Mouse (Mus musculus): Measurements from ENCODE around the gene Mfsd2b. TPM values are rescaled to one million over a fixed set of nuclear protein-coding genes. Genes with fewer than 3 reads are reported as not detected.

Mfsd2b gene
- polyA plus RNA-seq, 1 experiment from 2014 or later, result 4.6 TPM

- Histone ChIP-seq H3K4me2 (replicated peaks; ENCODE audit: low read depth, low read length) (no peak overlapping the region), H3K9me3 (ENCODE audit: control insufficient read depth, low read length) (no peaks in the 10 kb centered on the region), H3K36me3 (ENCODE audit: control insufficient read depth, insufficient read depth, low read length) (no peaks in the 10 kb centered on the region), H3K9ac (ENCODE audit: low read depth, low read length) (no peak overlapping the region), H3K4me1 (replicated peaks; ENCODE audit: control insufficient read depth, insufficient read depth, low read length) (no peaks in the 10 kb centered on the region), H3K4me3 (ENCODE audit: low read depth, low read length) (no peak overlapping the region), H3K27ac (ENCODE audit: low read depth, low read length) (no peak overlapping the region), H3K27me3 (ENCODE audit: control insufficient read depth, insufficient read depth, low read length) (no peaks in the 10 kb centered on the region)
- ATAC-seq (ENCODE audit: low FRiP score) (no peak), DNase-seq (ENCODE audit: low spot score) (no peak)
- WGBS, result 85% methylated on average over 2 of the region's 2 CpGs
Measured at GRCm38 (mm10) chr12:4882086-4882485, 7.9 kb upstream of the Mfsd2b start.

DNA sequence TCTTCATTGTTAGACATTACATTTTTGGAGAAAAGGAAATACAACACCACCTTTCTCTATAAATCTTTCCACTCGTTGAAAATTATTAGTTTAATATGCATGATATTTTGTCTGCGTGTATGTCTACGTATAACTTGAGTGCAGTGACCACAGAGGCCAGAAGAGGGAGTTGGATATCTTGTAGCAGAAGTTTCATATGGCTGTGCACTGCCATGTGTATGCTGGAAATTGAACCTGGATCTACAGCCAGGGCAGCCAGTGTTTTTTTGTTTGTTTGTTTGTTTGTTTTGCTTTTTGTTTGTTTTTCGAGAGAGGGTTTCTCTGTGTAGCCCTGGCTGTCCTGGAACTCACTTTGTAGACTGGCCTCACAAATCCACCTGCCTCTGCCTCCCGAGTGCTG lies 4.9 kb upstream of the Mfsd2b start:
- H3K27ac ChIP-seq (ENCODE audit: low read depth, low read length), result no peak overlapping the region
- H3K27me3 ChIP-seq (ENCODE audit: control insufficient read depth, insufficient read depth, low read length), result no peaks in the 10 kb centered on the region
- WGBS, result 94% methylated on average over 5 of the region's 5 CpGs
- no peak overlapping the region for H3K4me3 ChIP-seq (ENCODE audit: low read depth, low read length)
- H3K4me2 ChIP-seq (replicated peaks; ENCODE audit: low read depth, low read length), result no peak overlapping the region
- ATAC-seq (ENCODE audit: low FRiP score), result no peak
- H3K36me3 ChIP-seq (ENCODE audit: control insufficient read depth, insufficient read depth, low read length), result no peaks in the 10 kb centered on the region
- DNase-seq (ENCODE audit: low spot score), result no peak
- H3K9ac ChIP-seq (ENCODE audit: low read depth, low read length), result no peak overlapping the region
- H3K4me1 ChIP-seq (replicated peaks; ENCODE audit: control insufficient read depth, insufficient read depth, low read length), result 0 out of 2 replicates have a peak, but pooled peaks cover 4% of the 10 kb centered on the region
- H3K9me3 ChIP-seq (ENCODE audit: control insufficient read depth, low read length), result no peaks in the 10 kb centered on the region

DNA sequence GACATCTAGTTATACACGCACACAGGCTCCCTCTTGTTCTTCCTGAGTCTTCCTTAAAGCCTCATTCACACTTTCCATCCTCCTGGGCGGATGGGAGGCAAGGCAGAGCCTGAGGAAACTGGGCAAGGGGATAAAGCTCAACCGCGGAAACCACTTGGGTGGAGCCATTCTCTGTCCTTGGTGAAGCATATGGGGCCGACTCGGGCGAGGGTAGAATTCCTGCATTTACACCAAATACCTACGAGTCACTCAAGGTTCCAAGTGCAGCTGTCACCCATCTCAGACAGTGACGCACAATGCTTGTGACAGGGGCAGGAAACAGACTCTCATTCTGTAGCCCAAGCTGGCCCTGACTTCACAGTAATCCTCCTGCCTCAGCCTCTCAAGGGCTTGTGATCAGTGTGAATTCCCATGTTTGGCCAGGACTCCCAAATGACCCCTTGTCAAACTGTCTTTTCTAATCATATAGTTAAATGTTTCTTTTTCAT lies 4.2 kb upstream of the Mfsd2b start:
- H3K36me3 ChIP-seq (ENCODE audit: control insufficient read depth, insufficient read depth, low read length), result no peaks in the 10 kb centered on the region
- no peak overlapping the region for H3K4me2 ChIP-seq (replicated peaks; ENCODE audit: low read depth, low read length)
- H3K9ac ChIP-seq (ENCODE audit: low read depth, low read length), result no peak overlapping the region
- no peaks in the 10 kb centered on the region for H3K9me3 ChIP-seq (ENCODE audit: control insufficient read depth, low read length)
- no peak overlapping the region for H3K4me3 ChIP-seq (ENCODE audit: low read depth, low read length)
- DNase-seq (ENCODE audit: low spot score) (no peak), ATAC-seq (ENCODE audit: low FRiP score) (no peak)
- no peaks in the 10 kb centered on the region for H3K27me3 ChIP-seq (ENCODE audit: control insufficient read depth, insufficient read depth, low read length)
- WGBS, result 82% methylated on average over 9 of the region's 9 CpGs
- H3K4me1 ChIP-seq (replicated peaks; ENCODE audit: control insufficient read depth, insufficient read depth, low read length), result 0 out of 2 replicates have a peak, but pooled peaks cover 4% of the 10 kb centered on the region
- H3K27ac ChIP-seq (ENCODE audit: low read depth, low read length), result no peak overlapping the region

- 93% methylated on average over 8 of the region's 8 CpGs for WGBS
- Histone ChIP-seq H3K9me3 (ENCODE audit: control insufficient read depth, low read length) (no peaks in the 10 kb centered on the region), H3K4me3 (ENCODE audit: low read depth, low read length) (no peak overlapping the region), H3K27ac (ENCODE audit: low read depth, low read length) (no peak overlapping the region), H3K9ac (ENCODE audit: low read depth, low read length) (no peak overlapping the region), H3K4me1 (replicated peaks; ENCODE audit: control insufficient read depth, insufficient read depth, low read length) (0 out of 2 replicates have a peak, but pooled peaks cover 4% of the 10 kb centered on the region), H3K27me3 (ENCODE audit: control insufficient read depth, insufficient read depth, low read length) (no peaks in the 10 kb centered on the region), H3K36me3 (ENCODE audit: control insufficient read depth, insufficient read depth, low read length) (no peaks in the 10 kb centered on the region), H3K4me2 (replicated peaks; ENCODE audit: low read depth, low read length) (no peak overlapping the region)
- DNase-seq (ENCODE audit: low spot score) (no peak), ATAC-seq (ENCODE audit: low FRiP score) (no peak)
Measured at GRCm38 (mm10) chr12:4875623-4876022, 1.5 kb upstream of the Mfsd2b start.

GRCm38 (mm10) chr12:4873531-4873930 lies 628 bp downstream of the Mfsd2b start:
- DNase-seq (ENCODE audit: low spot score) (no peak), ATAC-seq (ENCODE audit: low FRiP score) (no peak)
- Histone ChIP-seq H3K4me3 (ENCODE audit: low read depth, low read length) (no peak overlapping the region), H3K36me3 (ENCODE audit: control insufficient read depth, insufficient read depth, low read length) (no peaks in the 10 kb centered on the region), H3K9me3 (ENCODE audit: control insufficient read depth, low read length) (no peaks in the 10 kb centered on the region), H3K4me1 (replicated peaks; ENCODE audit: control insufficient read depth, insufficient read depth, low read length) (0 out of 2 replicates have a peak, but pooled peaks cover 4% of the 10 kb centered on the region), H3K4me2 (replicated peaks; ENCODE audit: low read depth, low read length) (no peak overlapping the region; the same call in 1 of the 2 replicates), H3K27ac (ENCODE audit: low read depth, low read length) (no peak overlapping the region), H3K27me3 (ENCODE audit: control insufficient read depth, insufficient read depth, low read length) (no peaks in the 10 kb centered on the region), H3K9ac (ENCODE audit: low read depth, low read length) (no peak overlapping the region)
- WGBS, result 80% methylated on average over 6 of the region's 6 CpGs

- H3K9me3 ChIP-seq (ENCODE audit: control insufficient read depth, low read length), result no peaks in the 10 kb centered on the region
- H3K4me2 ChIP-seq (replicated peaks; ENCODE audit: low read depth, low read length), result no peak overlapping the region
- no peak overlapping the region for H3K9ac ChIP-seq (ENCODE audit: low read depth, low read length)
- H3K4me3 ChIP-seq (ENCODE audit: low read depth, low read length), result no peak overlapping the region
- H3K36me3 ChIP-seq (ENCODE audit: control insufficient read depth, insufficient read depth, low read length), result no peaks in the 10 kb centered on the region
- ATAC-seq (ENCODE audit: low FRiP score) (no peak), DNase-seq (ENCODE audit: low spot score) (no peak)
- H3K27ac ChIP-seq (ENCODE audit: low read depth, low read length), result no peak overlapping the region
- H3K4me1 ChIP-seq (replicated peaks; ENCODE audit: control insufficient read depth, insufficient read depth, low read length), result 0 out of 2 replicates have a peak, but pooled peaks cover 4% of the 10 kb centered on the region
- no peaks in the 10 kb centered on the region for H3K27me3 ChIP-seq (ENCODE audit: control insufficient read depth, insufficient read depth, low read length)
- WGBS, result 89% methylated on average over 5 of the region's 5 CpGs
Measured at GRCm38 (mm10) chr12:4872983-4873477, 1.1 kb downstream of the Mfsd2b start.

DNA sequence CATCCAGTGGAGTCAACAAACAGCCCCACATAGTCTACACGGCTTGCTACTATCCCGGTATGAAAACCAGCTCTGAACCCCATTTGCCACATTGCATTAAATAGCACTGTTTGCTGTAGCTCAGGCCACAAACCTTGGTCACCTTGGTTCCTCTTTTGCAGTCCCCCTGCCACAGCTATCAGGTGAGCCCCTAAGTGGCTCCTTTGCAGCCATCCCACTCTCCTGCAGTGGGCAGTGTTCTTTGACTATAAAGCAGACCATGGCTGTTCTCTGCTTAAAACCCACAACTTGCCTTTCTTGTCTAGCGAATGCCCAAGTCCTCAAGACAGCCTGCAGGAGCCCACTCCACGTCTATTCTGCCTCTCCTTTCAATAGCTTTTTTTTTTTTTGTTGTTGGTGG lies 1.9 kb downstream of the Mfsd2b start:
- no peak overlapping the region for H3K4me2 ChIP-seq (replicated peaks; ENCODE audit: low read depth, low read length)
- 0 out of 2 replicates have a peak, but pooled peaks cover 4% of the 10 kb centered on the region for H3K4me1 ChIP-seq (replicated peaks; ENCODE audit: control insufficient read depth, insufficient read depth, low read length)
- H3K9ac ChIP-seq (ENCODE audit: low read depth, low read length), result no peak overlapping the region
- DNase-seq (ENCODE audit: low spot score) (no peak), ATAC-seq (ENCODE audit: low FRiP score) (no peak)
- no peak overlapping the region for H3K4me3 ChIP-seq (ENCODE audit: low read depth, low read length)
- H3K27me3 ChIP-seq (ENCODE audit: control insufficient read depth, insufficient read depth, low read length), result no peaks in the 10 kb centered on the region
- no peaks in the 10 kb centered on the region for H3K9me3 ChIP-seq (ENCODE audit: control insufficient read depth, low read length)
- H3K27ac ChIP-seq (ENCODE audit: low read depth, low read length), result no peak overlapping the region
- no peaks in the 10 kb centered on the region for H3K36me3 ChIP-seq (ENCODE audit: control insufficient read depth, insufficient read depth, low read length)
- WGBS, result 55% methylated on average over 4 of the region's 4 CpGs

GRCm38 (mm10) chr12:4871260-4871659 lies 2.9 kb downstream of the Mfsd2b start:
- H3K4me1 ChIP-seq (replicated peaks; ENCODE audit: control insufficient read depth, insufficient read depth, low read length), result 0 out of 2 replicates have a peak, but pooled peaks cover 4% of the 10 kb centered on the region
- 90% methylated on average over 5 of the region's 5 CpGs for WGBS
- H3K4me2 ChIP-seq (replicated peaks; ENCODE audit: low read depth, low read length), result no peak overlapping the region
- no peaks in the 10 kb centered on the region for H3K27me3 ChIP-seq (ENCODE audit: control insufficient read depth, insufficient read depth, low read length)
- H3K36me3 ChIP-seq (ENCODE audit: control insufficient read depth, insufficient read depth, low read length), result no peaks in the 10 kb centered on the region
- no peak overlapping the region for H3K4me3 ChIP-seq (ENCODE audit: low read depth, low read length)
- H3K27ac ChIP-seq (ENCODE audit: low read depth, low read length), result no peak overlapping the region
- ATAC-seq (ENCODE audit: low FRiP score), result no peak
- H3K9ac ChIP-seq (ENCODE audit: low read depth, low read length), result no peak overlapping the region
- H3K9me3 ChIP-seq (ENCODE audit: control insufficient read depth, low read length), result no peaks in the 10 kb centered on the region
- DNase-seq (ENCODE audit: low spot score), result no peak

DNA sequence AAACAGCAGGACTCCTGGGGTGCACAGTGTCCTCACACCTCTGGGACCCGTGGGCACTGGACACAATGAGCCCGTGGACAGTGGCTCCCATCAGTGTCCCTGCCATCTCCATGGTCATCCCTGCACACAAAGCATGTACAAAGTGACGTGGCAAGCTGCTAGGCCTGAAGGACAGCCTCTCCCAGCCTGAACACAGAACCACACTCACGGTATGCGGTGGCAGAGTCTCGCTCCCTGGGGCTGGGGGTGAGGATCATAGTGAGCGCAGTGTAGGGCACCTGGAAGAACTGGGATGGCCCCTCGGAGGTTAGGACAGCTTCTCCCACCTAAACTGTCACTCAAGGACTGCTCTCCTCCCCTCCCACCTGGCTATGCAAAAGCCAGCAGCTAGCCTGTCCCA lies 5.2 kb downstream of the Mfsd2b start:
- no peak for DNase-seq (ENCODE audit: low spot score)
- H3K4me1 ChIP-seq (replicated peaks; ENCODE audit: control insufficient read depth, insufficient read depth, low read length), result no peaks in the 10 kb centered on the region
- no peak for ATAC-seq (ENCODE audit: low FRiP score)
- WGBS, result 85% methylated on average over 8 of the region's 8 CpGs
- H3K36me3 ChIP-seq (ENCODE audit: control insufficient read depth, insufficient read depth, low read length), result no peaks in the 10 kb centered on the region
- no peaks in the 10 kb centered on the region for H3K9me3 ChIP-seq (ENCODE audit: control insufficient read depth, low read length)
- H3K9ac ChIP-seq (ENCODE audit: low read depth, low read length), result no peak overlapping the region
- H3K4me3 ChIP-seq (ENCODE audit: low read depth, low read length), result no peak overlapping the region
- no peaks in the 10 kb centered on the region for H3K27me3 ChIP-seq (ENCODE audit: control insufficient read depth, insufficient read depth, low read length)
- H3K27ac ChIP-seq (ENCODE audit: low read depth, low read length), result no peak overlapping the region
- H3K4me2 ChIP-seq (replicated peaks; ENCODE audit: low read depth, low read length), result no peak overlapping the region
